Mouse (Mus musculus): ENCODE results near the gene Gm21800.
"Not testable (repeated sequence)": the region's sequence is repeated elsewhere in the genome, so short reads cannot be mapped to it uniquely, and the experiment has no call there.

Gm21800 gene

GRCm38 (mm10) chrY:41406198-41406597 is at the start of gene Gm21800:
TSS of gene Gm21800 (plus strand) at chrY:41406498.
- DNase-seq (ENCODE audit: low spot score) = not testable (repeated sequence)
